Mouse (Mus musculus) neural tube, embryonic 14.5 days (tissue): ENCODE data around the gene Sv2a. TPM values are rescaled to one million over a fixed set of nuclear protein-coding genes. Genes with fewer than 3 reads are reported as not detected.
"Not testable (repeated sequence)": the region's sequence is repeated elsewhere in the genome, so short reads cannot be mapped to it uniquely, and the experiment has no call there.

Source experiments
- ATAC-seq: fragments of 200-750 bp; cut with Nextera tagmentation; 2 replicates; pipeline ENCODE4 v1.8.0; 2017; ENCODE audit warnings: low read depth, mild to moderate bottlenecking, moderate TSS enrichment, moderate library complexity
- H3K27ac ChIP-seq: fragments of 300-500 bp; sonication (generic); 2 replicates; pipeline ENCODE4 v1.5.1; 2014; ENCODE audit warnings: low read depth, mild to moderate bottlenecking, control low read depth, low read length, moderate library complexity, mixed read lengths
- H3K27me3 ChIP-seq: fragments of 300-500 bp; sonication (generic); 2 replicates; pipeline ENCODE4 v1.6.1; 2014; ENCODE audit warnings: low read length; ENCODE audit not compliant: control insufficient read depth, insufficient read depth
- H3K36me3 ChIP-seq: fragments of 300-500 bp; sonication (generic); 2 replicates; pipeline ENCODE4 v1.6.1; 2014; ENCODE audit warnings: low read length, mixed read lengths; ENCODE audit not compliant: control insufficient read depth, insufficient read depth
- H3K4me1 ChIP-seq: fragments of 300-500 bp; sonication (generic); 2 replicates; pipeline ENCODE4 v1.6.1; 2014; ENCODE audit warnings: low read length; ENCODE audit not compliant: control insufficient read depth, insufficient read depth
- H3K4me2 ChIP-seq: fragments of 300-500 bp; sonication (generic); 2 replicates; pipeline ENCODE4 v1.6.1; 2014; ENCODE audit warnings: mild to moderate bottlenecking, low read depth, low read length, control low read depth
- H3K4me3 ChIP-seq: fragments of 300-500 bp; sonication (generic); 2 replicates; pipeline ENCODE4 v1.5.1; 2014; ENCODE audit warnings: low read depth, low read length, control low read depth, mixed read lengths
- H3K9ac ChIP-seq: fragments of 300-500 bp; sonication (generic); replicated peaks from 2 replicates; pipeline ENCODE4 v1.6.1; 2014; ENCODE audit warnings: low read depth, mild to moderate bottlenecking, control low read depth, low read length, mixed read lengths
- H3K9me3 ChIP-seq: fragments of 300-500 bp; sonication (generic); 2 replicates; pipeline ENCODE4 v1.6.1; 2016; ENCODE audit warnings: low read length; ENCODE audit not compliant: control insufficient read depth
- WGBS: fragments of 180-500 bp; shearing (Covaris S2); extraction: QIAGEN DNeasy Blood & Tissue Kit; methylation state at CpG from one replicate; pipeline ENCODE4 v1.1.7; 2014; 5-methylcytosine and 5-hydroxymethylcytosine counted together
- polyA plus RNA-seq: library from polyadenylated mRNA; unstranded; fragments of >200 nt; fragmentation: Nextera tagmentation; extraction: Ambion mirVana; gene quantifications from 2 replicates; pipeline ENCODE4 v1.2.1, GENCODE M21; 2014

Gene Sv2a
- polyA plus RNA-seq, 1 experiment from 2014 or later: 91.7 TPM

- not testable (repeated sequence) for H3K27me3 ChIP-seq, ATAC-seq, H3K4me2 ChIP-seq, H3K27ac ChIP-seq, H3K36me3 ChIP-seq, H3K4me3 ChIP-seq, H3K9me3 ChIP-seq, H3K9ac ChIP-seq
- WGBS: 79% methylated on average over 3 of the region's 8 CpGs
- peaks cover 11% of the 10 kb centered on the region; the same call in 1 of the 2 replicates for H3K4me1 ChIP-seq
Measured at GRCm38 (mm10) chr3:96198601-96199251, 17.8 kb downstream of the Sv2a start.

- H3K9ac ChIP-seq: no peak overlapping the region
- peaks cover 11% of the 10 kb centered on the region; the same call in 1 of the 2 replicates for H3K4me1 ChIP-seq
- no peak for ATAC-seq
- WGBS: 79% methylated on average over 2 of the region's 2 CpGs
- no peak overlapping the region for H3K4me2 ChIP-seq
- no peaks in the 10 kb centered on the region for H3K9me3 ChIP-seq
- H3K4me3 ChIP-seq: no peak overlapping the region
- no peaks in the 10 kb centered on the region for H3K27me3 ChIP-seq
- H3K36me3 ChIP-seq: no peaks in the 10 kb centered on the region
- H3K27ac ChIP-seq: no peak overlapping the region
Measured at GRCm38 (mm10) chr3:96199731-96200130, 18.8 kb downstream of the Sv2a start.

- no peaks in the 10 kb centered on the region for H3K27me3 ChIP-seq
- H3K9ac ChIP-seq: no peak overlapping the region
- H3K4me1 ChIP-seq: no peaks in the 10 kb centered on the region
- no peak overlapping the region for H3K4me2 ChIP-seq
- H3K9me3 ChIP-seq: no peaks in the 10 kb centered on the region
- H3K4me3 ChIP-seq: no peak overlapping the region
- ATAC-seq: no peak
- 88% methylated on average over 3 of the region's 3 CpGs for whole genome bisulfite sequencing
- no peaks in the 10 kb centered on the region for H3K36me3 ChIP-seq
- H3K27ac ChIP-seq: no peak overlapping the region
Measured at GRCm38 (mm10) chr3:96207819-96208218, 26.9 kb downstream of the Sv2a start.

GRCm38 (mm10) chr3:96209242-96209641, 28.3 kb downstream of the Sv2a start:
- Histone ChIP-seq H3K9ac (no peak overlapping the region), H3K4me2 (no peak overlapping the region), H3K27me3 (no peaks in the 10 kb centered on the region), H3K4me1 (no peaks in the 10 kb centered on the region), H3K4me3 (no peak overlapping the region), H3K36me3 (no peaks in the 10 kb centered on the region), H3K9me3 (no peaks in the 10 kb centered on the region), H3K27ac (no peak overlapping the region)
- 32% methylated on average over 15 of the region's 15 CpGs for WGBS
- ATAC-seq: no peak

- H3K4me2 ChIP-seq: peak overlapping the region; percentile 83
- H3K4me1 ChIP-seq: peaks cover 13% of the 10 kb centered on the region
- peak; percentile 40 for ATAC-seq
- H3K27ac ChIP-seq: peak overlapping the region; percentile 95
- H3K36me3 ChIP-seq: no peaks in the 10 kb centered on the region
- no peaks in the 10 kb centered on the region for H3K27me3 ChIP-seq
- H3K9me3 ChIP-seq: no peaks in the 10 kb centered on the region
- 0% methylated on average over 12 of the region's 12 CpGs for WGBS
- H3K4me3 ChIP-seq: peak overlapping the region; percentile 48
- H3K9ac ChIP-seq: peak overlapping the region; percentile 50
Measured at GRCm38 (mm10) chr3:96219191-96219641, 38.3 kb downstream of the Sv2a start.

- Histone ChIP-seq H3K4me3 (peak within 1 kb of the TSS; percentile 48), H3K4me2 (peak within 1 kb of the TSS; percentile 83), H3K27ac (peak within 1 kb of the TSS; percentile 95), H3K36me3 (no peaks in the 10 kb centered on the region), H3K9me3 (no peaks in the 10 kb centered on the region), H3K9ac (peak within 1 kb of the TSS; percentile 54), H3K27me3 (no peaks in the 10 kb centered on the region), H3K4me1 (peaks cover 13% of the 10 kb centered on the region)
- peak; percentile 92 for ATAC-seq
- WGBS: under 1% methylated on average over 37 of the region's 37 CpGs
Measured at GRCm38 (mm10) chr3:96219661-96220130, 38.7 kb downstream of the Sv2a start, which contains the start of the genes Bola1 and Hist2h2ab. Bola1 (minus strand) TSS chr3:96219709. Hist2h2ab (plus strand) TSS chr3:96219865.

GRCm38 (mm10) chr3:96220131-96220764, 39.3 kb downstream of the Sv2a start:
- peak; percentile 38 for ATAC-seq
- peaks cover 13% of the 10 kb centered on the region for H3K4me1 ChIP-seq
- peak overlapping the region; percentile 48 for H3K4me3 ChIP-seq
- not testable (repeated sequence) for H3K9me3 ChIP-seq, H3K36me3 ChIP-seq, H3K27me3 ChIP-seq
- under 1% methylated on average over 23 of the region's 47 CpGs for WGBS
- peak overlapping the region; percentile 95 for H3K27ac ChIP-seq
- H3K9ac ChIP-seq: peak overlapping the region; percentile 54
- peak overlapping the region; percentile 83 for H3K4me2 ChIP-seq

GRCm38 (mm10) chr3:96220765-96221639, 40.1 kb downstream of the Sv2a start, which contains the start of the genes Hist2h2ac and Hist2h2be:
Hist2h2ac (minus strand) TSS chr3:96220880.
Hist2h2be (plus strand) TSS chr3:96221119.
- Histone ChIP-seq H3K4me3 (peak within 1 kb of the TSS; percentile 48), H3K27me3 (no peaks in the 10 kb centered on the region), H3K27ac (peak within 1 kb of the TSS; percentile 95), H3K9me3 (no peaks in the 10 kb centered on the region), H3K36me3 (no peaks in the 10 kb centered on the region), H3K4me1 (peaks cover 13% of the 10 kb centered on the region), H3K9ac (peak within 1 kb of the TSS; percentile 54), H3K4me2 (peak within 1 kb of the TSS; percentile 83)
- WGBS: under 1% methylated on average over 43 of the region's 43 CpGs
- ATAC-seq: peak; percentile 77
